Mouse (Mus musculus) heart, embryonic 11.5 days (tissue): ENCODE data around the gene Cmip. TPM values are rescaled to one million over a fixed set of nuclear protein-coding genes. Genes with fewer than 3 reads are reported as not detected.

Experiments
- ATAC-seq: fragments of 200-750 bp; cut with Nextera tagmentation; replicated peaks from 2 replicates; pipeline ENCODE4 v1.8.0; 2017; ENCODE audit warnings: moderate library complexity; ENCODE audit not compliant: insufficient number of reproducible peaks, low FRiP score, low TSS enrichment
- H3K27ac ChIP-seq: fragments of 300-500 bp; sonication (generic); 2 replicates; pipeline ENCODE4 v1.5.1; 2014; ENCODE audit warnings: mild to moderate bottlenecking, low read depth, low read length
- H3K27me3 ChIP-seq: fragments of 300-500 bp; sonication (generic); 2 replicates; pipeline ENCODE4 v1.6.1; 2014; ENCODE audit warnings: mild to moderate bottlenecking, low read length, mixed read lengths; ENCODE audit not compliant: control insufficient read depth, insufficient read depth
- H3K36me3 ChIP-seq: fragments of 300-500 bp; sonication (generic); 2 replicates; pipeline ENCODE4 v1.6.1; 2014; ENCODE audit warnings: mild to moderate bottlenecking, low read length, moderate library complexity, mixed read lengths; ENCODE audit not compliant: control insufficient read depth, insufficient read depth
- H3K4me1 ChIP-seq: fragments of 300-500 bp; sonication (generic); 2 replicates; pipeline ENCODE4 v1.6.1; 2014; ENCODE audit warnings: low read length; ENCODE audit not compliant: control insufficient read depth, insufficient read depth
- H3K4me2 ChIP-seq: fragments of 300-500 bp; sonication (generic); 2 replicates; pipeline ENCODE4 v1.6.1; 2014; ENCODE audit warnings: mild to moderate bottlenecking, moderate library complexity
- H3K4me3 ChIP-seq: fragments of 300-500 bp; sonication (generic); 2 replicates; pipeline ENCODE4 v1.5.1; 2014; ENCODE audit warnings: low read depth, low read length
- H3K9ac ChIP-seq: fragments of 300-500 bp; sonication (generic); 2 replicates; pipeline ENCODE4 v1.6.1; 2014; ENCODE audit warnings: mild to moderate bottlenecking, low read depth, low read length, moderate library complexity
- H3K9me3 ChIP-seq: fragments of 300-500 bp; sonication (generic); replicated peaks from 2 replicates; pipeline ENCODE4 v1.6.1; 2016; ENCODE audit warnings: low read length; ENCODE audit not compliant: control insufficient read depth
- WGBS: fragments of 180-500 bp; shearing (Covaris S2); extraction: QIAGEN DNeasy Blood & Tissue Kit; methylation state at CpG from one replicate; pipeline ENCODE4 v1.1.7; 2014; ENCODE audit not compliant: insufficient replicate concordance; 5-methylcytosine and 5-hydroxymethylcytosine counted together
- polyA plus RNA-seq: library from polyadenylated mRNA; unstranded; fragments of >200 nt; fragmentation: Nextera tagmentation; extraction: Ambion mirVana; gene quantifications from 2 replicates; pipeline ENCODE4 v1.2.1, GENCODE M21; 2014

The Cmip gene
- polyA plus RNA-seq, 1 experiment from 2014 or later, result 8.6 TPM

GRCm38 (mm10) chr8:117431554-117431953 lies 174.7 kb downstream of the Cmip start:
- Histone ChIP-seq H3K27me3 (no peaks in the 10 kb centered on the region), H3K4me3 (no peak overlapping the region), H3K9me3 (no peaks in the 10 kb centered on the region), H3K4me2 (no peak overlapping the region), H3K9ac (no peak overlapping the region), H3K4me1 (no peaks in the 10 kb centered on the region), H3K27ac (no peak overlapping the region), H3K36me3 (peaks cover 10% of the 10 kb centered on the region)
- no peak for ATAC-seq
- WGBS, result 93% methylated on average over 3 of the region's 3 CpGs

- ATAC-seq, result no peak
- no peaks in the 10 kb centered on the region for H3K9me3 ChIP-seq
- no peaks in the 10 kb centered on the region for H3K27me3 ChIP-seq
- 91% methylated on average over 8 of the region's 8 CpGs for WGBS
- no peak overlapping the region for H3K9ac ChIP-seq
- H3K27ac ChIP-seq, result no peak overlapping the region
- H3K4me2 ChIP-seq, result no peak overlapping the region
- peaks cover 3% of the 10 kb centered on the region; the same call in 1 of the 2 replicates for H3K4me1 ChIP-seq
- no peak overlapping the region for H3K4me3 ChIP-seq
- peaks cover 10% of the 10 kb centered on the region for H3K36me3 ChIP-seq
These were observed 175.2 kb downstream of the Cmip start for GRCm38 (mm10) chr8:117432111-117432510.

- no peak for ATAC-seq
- Histone ChIP-seq H3K4me1 (peaks cover 15% of the 10 kb centered on the region), H3K36me3 (peaks cover 8% of the 10 kb centered on the region), H3K4me3 (no peak overlapping the region), H3K9me3 (no peaks in the 10 kb centered on the region), H3K4me2 (no peak overlapping the region), H3K27me3 (no peaks in the 10 kb centered on the region), H3K9ac (no peak overlapping the region), H3K27ac (no peak overlapping the region)
- WGBS, result 76% methylated on average over 10 of the region's 10 CpGs
These were observed 177.1 kb downstream of the Cmip start for GRCm38 (mm10) chr8:117433968-117434367.

GRCm38 (mm10) chr8:117436786-117437185 lies 179.9 kb downstream of the Cmip start:
- no peak for ATAC-seq
- Histone ChIP-seq H3K36me3 (peaks cover 6% of the 10 kb centered on the region), H3K27ac (no peak overlapping the region), H3K4me3 (no peak overlapping the region), H3K27me3 (no peaks in the 10 kb centered on the region), H3K9ac (no peak overlapping the region), H3K4me1 (peaks cover 27% of the 10 kb centered on the region), H3K4me2 (no peak overlapping the region), H3K9me3 (no peaks in the 10 kb centered on the region)
- WGBS, result 94% methylated on average over 15 of the region's 15 CpGs

GRCm38 (mm10) chr8:117437616-117438015 lies 180.8 kb downstream of the Cmip start:
- no peaks in the 10 kb centered on the region for H3K9me3 ChIP-seq
- no peak for ATAC-seq
- no peaks in the 10 kb centered on the region for H3K27me3 ChIP-seq
- no peak overlapping the region for H3K9ac ChIP-seq
- peaks cover 6% of the 10 kb centered on the region for H3K36me3 ChIP-seq
- no peak overlapping the region for H3K27ac ChIP-seq
- H3K4me1 ChIP-seq, result peaks cover 27% of the 10 kb centered on the region
- H3K4me3 ChIP-seq, result no peak overlapping the region
- no peak overlapping the region for H3K4me2 ChIP-seq
- WGBS, result 61% methylated on average over 5 of the region's 5 CpGs

- H3K36me3 ChIP-seq, result peaks cover 6% of the 10 kb centered on the region
- no peak for ATAC-seq
- H3K27ac ChIP-seq, result no peak overlapping the region
- no peak overlapping the region for H3K4me2 ChIP-seq
- H3K9me3 ChIP-seq, result no peaks in the 10 kb centered on the region
- WGBS, result 81% methylated on average over 14 of the region's 14 CpGs
- no peak overlapping the region for H3K4me3 ChIP-seq
- no peaks in the 10 kb centered on the region for H3K27me3 ChIP-seq
- H3K9ac ChIP-seq, result no peak overlapping the region
- H3K4me1 ChIP-seq, result peaks cover 27% of the 10 kb centered on the region
These were observed 183.5 kb downstream of the Cmip start for GRCm38 (mm10) chr8:117440317-117440716.

- Histone ChIP-seq H3K36me3 (peaks cover 6% of the 10 kb centered on the region), H3K4me2 (no peak overlapping the region), H3K9ac (no peak overlapping the region), H3K9me3 (no peaks in the 10 kb centered on the region), H3K27ac (no peak overlapping the region), H3K4me3 (no peak overlapping the region), H3K4me1 (peaks cover 27% of the 10 kb centered on the region), H3K27me3 (no peaks in the 10 kb centered on the region)
- WGBS, result 67% methylated on average over 6 of the region's 6 CpGs
- no peak for ATAC-seq
These were observed 183.9 kb downstream of the Cmip start for GRCm38 (mm10) chr8:117440759-117441158.

GRCm38 (mm10) chr8:117445507-117445906 lies 188.6 kb downstream of the Cmip start:
- ATAC-seq, result no peak
- no peak overlapping the region for H3K4me2 ChIP-seq
- no peak overlapping the region for H3K9ac ChIP-seq
- peaks cover 4% of the 10 kb centered on the region for H3K36me3 ChIP-seq
- 86% methylated on average over 5 of the region's 5 CpGs for WGBS
- H3K4me3 ChIP-seq, result no peak overlapping the region
- no peaks in the 10 kb centered on the region for H3K27me3 ChIP-seq
- H3K4me1 ChIP-seq, result peaks cover 3% of the 10 kb centered on the region; the same call in 1 of the 2 replicates
- H3K9me3 ChIP-seq, result no peaks in the 10 kb centered on the region
- H3K27ac ChIP-seq, result no peak overlapping the region

- WGBS, result 73% methylated on average over 15 of the region's 15 CpGs
- Histone ChIP-seq H3K4me3 (no peak overlapping the region), H3K4me1 (no peaks in the 10 kb centered on the region), H3K9ac (no peak overlapping the region), H3K4me2 (no peak overlapping the region), H3K36me3 (peaks cover 4% of the 10 kb centered on the region), H3K27ac (no peak overlapping the region), H3K9me3 (no peaks in the 10 kb centered on the region), H3K27me3 (no peaks in the 10 kb centered on the region)
- no peak for ATAC-seq
These were observed 189.6 kb downstream of the Cmip start for GRCm38 (mm10) chr8:117446344-117446997.
